Mouse (Mus musculus) left cerebral cortex, postnatal 14 days (tissue): Measurements from ENCODE around the gene Metrnl. TPM values are rescaled to one million over a fixed set of nuclear protein-coding genes. Genes with fewer than 3 reads are reported as not detected.

ENCODE experiments used
- DNase-seq, 2 experiments: peaks; one replicate each; pipeline ENCODE4 v3.0.0; 2021 to 2022; ENCODE audit warnings: low spot score in 2 of 2, mixed read lengths in 1 of 2
- intact Hi-C: fragments of 180-260 bp; cut with DNase I; formaldehyde crosslinking; loops from one replicate; pipeline ENCODE4 v1.15.1; 2025
- total RNA-seq, 2 experiments: library from RNA; stranded (reverse); gene quantifications; 2 replicates each; pipeline ENCODE4 v1.2.3; 2021

The Metrnl gene
- total RNA-seq, 2 experiments from 2014 or later: 8.1 to 9.1 TPM

DNA sequence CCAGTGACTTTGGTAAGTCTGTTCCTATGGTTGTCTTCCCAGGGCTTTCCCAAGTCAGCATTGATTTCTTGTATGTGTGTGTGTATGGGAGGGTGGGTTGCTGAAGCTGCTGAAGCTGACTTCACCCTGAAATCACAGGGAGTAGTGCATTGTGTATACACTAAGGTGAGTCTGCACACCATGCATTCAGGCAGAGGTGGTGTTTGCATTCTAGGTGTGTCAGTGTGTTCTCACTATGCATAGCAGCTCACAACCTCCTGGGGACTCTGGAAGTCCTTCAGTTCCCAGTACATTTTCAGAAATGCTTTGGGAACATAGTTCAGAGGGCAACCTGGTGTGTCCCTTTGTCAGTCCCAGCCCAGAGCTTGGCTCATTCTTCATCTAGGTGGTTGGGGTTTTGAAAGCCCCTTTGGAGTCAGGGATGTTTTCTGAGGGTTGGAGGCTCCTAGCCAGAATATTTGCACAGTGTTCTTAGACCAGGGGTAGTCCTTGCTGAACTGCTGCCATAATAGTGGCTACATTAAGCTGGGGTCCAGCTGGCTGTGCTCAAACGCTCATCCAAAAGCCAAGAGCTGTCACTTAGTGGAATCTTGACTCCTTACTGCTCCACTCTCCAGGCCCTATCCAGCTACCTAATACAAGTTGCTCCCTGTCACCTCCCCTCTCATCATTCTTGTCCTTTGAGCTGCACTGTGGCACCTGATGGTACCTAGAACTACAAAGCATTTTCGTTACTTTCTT lies 13.6 kb downstream of the Metrnl start:
- DNase-seq: no peak
- intact Hi-C loops: no loop called here

- DNase-seq: no peak
- intact Hi-C loops: no loop called here
These were observed 16.4 kb downstream of the Metrnl start for GRCm38 (mm10) chr11:121717724-121718123.

DNA sequence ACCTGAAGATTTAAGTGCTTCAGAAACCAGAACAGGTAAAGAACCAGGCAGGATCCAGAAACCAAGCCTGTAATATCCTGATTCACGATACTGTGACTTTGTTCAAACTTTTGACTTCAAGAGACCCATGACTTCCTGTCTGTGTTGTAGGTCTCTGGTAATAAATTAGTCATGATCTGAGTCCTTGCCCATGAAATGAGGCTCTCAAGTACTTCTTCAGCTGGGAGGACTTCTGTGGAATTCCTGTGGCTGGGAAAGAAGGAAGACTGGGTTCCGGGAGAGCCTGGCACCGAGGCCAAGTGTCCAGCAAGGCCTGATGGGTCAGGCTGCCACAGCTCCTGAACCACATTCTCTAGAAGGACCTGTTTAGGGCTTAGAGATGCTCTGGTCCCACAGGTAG lies 19.4 kb downstream of the Metrnl start:
- intact Hi-C loops: no loop called here
- no peak for DNase-seq

GRCm38 (mm10) chr11:121722434-121722833 lies 21.1 kb downstream of the Metrnl start:
- intact Hi-C loops: no loop called here
- DNase-seq: no peak

GRCm38 (mm10) chr11:121726625-121727024 lies 25.3 kb downstream of the Metrnl start:
- DNase-seq: no peak
- intact Hi-C loops: no loop called here

GRCm38 (mm10) chr11:121734184-121734583 lies 32.8 kb downstream of the Metrnl start:
- intact Hi-C loops: no loop called here
- no peak for DNase-seq

DNA sequence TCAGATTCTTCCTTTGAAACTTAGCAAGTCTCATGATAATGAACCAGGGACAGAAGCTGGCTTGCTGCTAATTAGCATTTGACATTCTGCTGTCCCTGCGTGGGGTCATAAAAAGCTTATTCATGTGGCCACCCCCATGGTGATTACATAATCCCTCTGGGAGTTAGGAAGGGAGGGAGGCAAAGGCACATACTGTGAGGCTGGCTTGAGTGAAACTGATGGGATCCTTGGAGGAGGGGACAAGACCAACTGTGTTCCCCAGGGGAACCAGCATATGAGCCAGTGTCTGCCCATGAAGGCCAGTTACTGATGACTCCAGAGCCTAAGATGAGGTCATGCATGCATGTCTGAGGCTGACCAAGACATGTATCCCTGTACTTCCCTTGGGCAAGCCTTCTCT lies 33.5 kb downstream of the Metrnl start:
- intact Hi-C loops: no loop called here

GRCm38 (mm10) chr11:121738616-121739015 lies 37.3 kb downstream of the Metrnl start:
- intact Hi-C loops: no loop called here
- peak in 1 of 2 experiments; percentile 28 for DNase-seq

More for the DNA sequence above, 33.5 kb downstream of the Metrnl start:
- DNase-seq: no peak

DNA sequence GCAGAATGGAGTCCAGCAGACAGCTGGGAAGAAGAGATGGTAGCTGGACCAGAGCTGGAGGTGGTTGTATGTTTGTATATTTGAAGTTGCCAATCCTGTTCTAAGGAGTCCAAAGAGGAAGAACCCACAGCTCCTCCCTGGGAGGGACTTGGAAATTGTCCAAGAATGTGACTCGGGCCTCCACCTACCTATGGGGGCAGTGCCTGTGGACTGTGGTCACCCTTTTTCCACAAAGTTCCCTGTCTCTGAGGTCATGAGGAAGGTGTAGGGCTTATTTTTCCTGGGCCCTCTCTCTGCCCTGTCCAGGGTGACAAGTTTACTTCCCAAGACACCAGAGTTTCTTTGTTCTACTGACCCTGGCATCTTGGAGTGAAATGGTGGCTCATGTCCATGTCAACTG lies 39.6 kb downstream of the Metrnl start:
- DNase-seq: no peak
- intact Hi-C loops: no loop called here

GRCm38 (mm10) chr11:121741433-121741832 lies 40.1 kb downstream of the Metrnl start:
- intact Hi-C loops: no loop called here
- peak; percentile 17 to 78 for DNase-seq

GRCm38 (mm10) chr11:121743113-121743512 lies 41.8 kb downstream of the Metrnl start:
- no peak for DNase-seq
- intact Hi-C loops: no loop called here

DNA sequence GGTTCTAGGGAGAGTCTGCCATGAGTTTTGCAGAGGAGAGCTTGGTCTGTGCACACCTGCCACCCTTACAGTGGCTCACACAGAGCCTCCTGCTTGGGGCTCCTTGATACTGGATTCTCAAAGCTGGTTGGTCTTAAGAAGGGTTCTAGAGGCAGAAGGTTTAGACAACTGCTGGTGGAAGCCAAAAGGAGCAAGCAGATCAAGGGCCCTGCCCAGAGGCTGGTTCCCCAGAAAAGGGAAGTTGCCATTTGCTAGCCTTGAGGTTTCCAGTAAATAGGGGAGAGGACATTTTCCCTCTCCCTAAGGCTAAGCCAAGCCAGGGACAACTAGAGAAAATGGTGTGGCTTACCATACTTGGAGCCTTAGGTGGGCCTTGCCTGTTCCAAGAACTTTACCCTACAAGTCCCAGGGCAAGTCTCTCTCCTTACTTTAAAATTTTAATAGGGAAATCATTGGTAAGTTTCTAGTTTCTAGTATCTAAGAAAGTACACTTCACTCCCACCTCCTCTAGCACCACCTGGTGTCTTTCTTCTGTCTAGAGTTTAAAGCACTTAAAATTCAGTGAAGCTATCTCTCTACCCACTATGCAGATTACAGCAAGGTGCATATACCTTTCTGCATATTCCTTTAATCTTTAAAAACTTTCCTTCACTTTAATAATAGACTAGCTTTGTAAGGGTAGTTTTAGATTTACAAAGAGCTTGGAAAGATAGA lies 42.7 kb downstream of the Metrnl start:
- no peak for DNase-seq
- intact Hi-C loops: no loop called here

DNA sequence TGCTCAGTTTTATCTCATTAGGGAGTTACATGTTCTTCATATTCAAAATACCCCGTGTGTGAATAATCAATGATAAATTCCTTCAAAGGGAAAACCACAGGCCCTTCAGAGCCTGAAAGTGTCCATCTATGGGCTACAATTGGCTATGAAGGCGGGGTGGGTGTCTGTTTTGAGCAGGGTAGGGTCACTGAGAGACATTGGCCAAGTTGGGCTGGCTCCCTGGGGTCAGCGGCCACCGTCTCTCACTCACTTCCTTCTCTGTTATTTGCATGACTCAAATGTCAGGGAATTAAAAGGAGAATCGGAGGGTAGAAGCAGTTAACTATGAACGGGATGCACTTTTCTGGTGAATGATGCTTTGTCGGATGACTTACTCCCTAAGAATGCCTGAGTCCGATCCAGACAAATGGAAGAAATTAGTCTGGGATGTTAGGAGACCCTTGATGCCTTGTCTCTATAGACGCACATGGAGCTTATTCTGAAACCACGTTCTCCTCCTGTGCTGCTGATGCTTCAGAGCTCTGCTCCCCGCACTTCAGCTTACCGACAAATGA lies 45.7 kb downstream of the Metrnl start:
- no peak for DNase-seq
- intact Hi-C loops: no loop called here

DNA sequence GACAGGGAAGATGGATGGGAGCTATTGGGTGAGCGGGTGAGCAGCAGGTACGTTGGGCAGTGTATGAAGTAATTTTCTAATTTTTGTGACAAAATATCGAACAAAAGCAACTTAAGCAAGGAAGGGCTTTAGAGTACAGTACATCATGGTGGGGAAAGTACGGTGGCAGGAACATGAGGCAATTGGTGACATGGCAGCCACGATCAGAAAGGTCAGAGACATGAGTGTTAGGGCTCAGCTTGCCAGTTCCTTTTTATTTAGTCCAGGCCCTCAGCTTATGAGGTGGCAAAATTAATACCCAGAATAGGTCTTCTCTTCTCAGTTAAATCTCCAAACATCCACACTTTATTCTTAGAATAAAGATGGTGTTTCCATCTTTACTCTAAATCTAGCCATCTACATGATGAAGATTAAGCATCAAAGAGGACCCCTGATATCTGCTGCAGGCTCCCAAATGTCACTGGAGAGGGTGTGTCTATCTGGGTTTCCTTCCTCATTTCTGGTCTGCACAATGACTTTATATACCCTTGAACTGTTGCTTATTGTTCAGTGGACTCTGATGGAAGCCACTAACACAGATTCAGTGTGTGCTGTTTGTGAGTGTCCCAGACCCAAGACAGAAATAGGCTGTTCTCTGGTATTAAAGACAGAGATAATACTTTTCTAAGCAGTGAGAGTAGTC lies 46.8 kb downstream of the Metrnl start:
- DNase-seq: no peak
- intact Hi-C loops: no loop called here

Other genes starting within 250 kb of the Metrnl start
- 10 to 100 TPM; 45.9 to 48.2 TPM for gene Tbcd, start 249.6 kb upstream of the Metrnl start, total RNA-seq
- not detected for gene Zfp750, start 182.2 kb upstream of the Metrnl start, total RNA-seq
- gene B3gntl1, start 28.4 kb upstream of the Metrnl start, total RNA-seq: 1 to 10 TPM; 5.7 to 7.1 TPM
- gene Ptchd3, start 128.7 kb downstream of the Metrnl start, total RNA-seq: not detected